Mouse (Mus musculus): ENCODE measurements around the gene Alg2.

Alg2 gene

GRCm38 (mm10) chr4:47449586-47450522 lies 24.3 kb downstream of the Alg2 start:
- DNase-seq (ENCODE audit: extremely low read depth, low read depth) = no peak

- DNase-seq (ENCODE audit: extremely low read depth, low read depth) = no peak
Observed at GRCm38 (mm10) chr4:47449116-47449515, 25.0 kb downstream of the Alg2 start.

- no peak for DNase-seq (ENCODE audit: extremely low read depth, low read depth)
Observed at GRCm38 (mm10) chr4:47448526-47448925, 25.6 kb downstream of the Alg2 start.

GRCm38 (mm10) chr4:47440951-47441350 lies 33.2 kb downstream of the Alg2 start:
- no peak for DNase-seq (ENCODE audit: extremely low read depth, low read depth)

- DNase-seq (ENCODE audit: extremely low read depth, low read depth) = no peak
Observed at GRCm38 (mm10) chr4:47438956-47439355, 35.2 kb downstream of the Alg2 start.

- no peak for DNase-seq (ENCODE audit: extremely low read depth, low read depth)
Observed at GRCm38 (mm10) chr4:47437365-47438340, 36.5 kb downstream of the Alg2 start.

GRCm38 (mm10) chr4:47435566-47436360 lies 38.4 kb downstream of the Alg2 start:
- no peak for DNase-seq (ENCODE audit: extremely low read depth, low read depth)

- DNase-seq (ENCODE audit: extremely low read depth, low read depth) = no peak
Observed at GRCm38 (mm10) chr4:47435131-47435530, 39.0 kb downstream of the Alg2 start.

GRCm38 (mm10) chr4:47432766-47433165 lies 41.4 kb downstream of the Alg2 start:
- DNase-seq (ENCODE audit: extremely low read depth, low read depth) = no peak

- DNase-seq (ENCODE audit: extremely low read depth, low read depth) = no peak
Observed at GRCm38 (mm10) chr4:47431081-47431480, 43.1 kb downstream of the Alg2 start.

- DNase-seq (ENCODE audit: extremely low read depth, low read depth) = no peak
Observed at GRCm38 (mm10) chr4:47430557-47430956, 43.6 kb downstream of the Alg2 start.

- no peak for DNase-seq (ENCODE audit: extremely low read depth, low read depth)
Observed at GRCm38 (mm10) chr4:47427606-47428005, 46.5 kb downstream of the Alg2 start.

- DNase-seq (ENCODE audit: extremely low read depth, low read depth) = no peak
Observed at GRCm38 (mm10) chr4:47425247-47425830, 48.8 kb downstream of the Alg2 start.

GRCm38 (mm10) chr4:47424376-47424775 lies 49.8 kb downstream of the Alg2 start:
- no peak for DNase-seq (ENCODE audit: extremely low read depth, low read depth)

- no peak for DNase-seq (ENCODE audit: extremely low read depth, low read depth)
Observed at GRCm38 (mm10) chr4:47422946-47423345, 51.2 kb downstream of the Alg2 start.

- no peak for DNase-seq (ENCODE audit: extremely low read depth, low read depth)
Observed at GRCm38 (mm10) chr4:47422194-47422593, 51.9 kb downstream of the Alg2 start.

GRCm38 (mm10) chr4:47420191-47420590 lies 53.9 kb downstream of the Alg2 start:
- no peak for DNase-seq (ENCODE audit: extremely low read depth, low read depth)

- DNase-seq (ENCODE audit: extremely low read depth, low read depth) = no peak
Observed at GRCm38 (mm10) chr4:47419268-47419973, 54.7 kb downstream of the Alg2 start.

- no peak for DNase-seq (ENCODE audit: extremely low read depth, low read depth)
Observed at GRCm38 (mm10) chr4:47417871-47418270, 56.3 kb downstream of the Alg2 start.
